Mouse (Mus musculus) adipocyte (in vitro differentiated cells): ENCODE measurements at regions not wholly inside any gene's neighbourhood (a gene's known extent, or its start where the extent isn't known, plus 50 kb on each side); places are given as distances from the start of the nearest gene placed in this dataset.

Experiments used
- DNase-seq: peaks from one replicate; pipeline ENCODE4 v3.0.0-alpha.2; 2016; ENCODE audit warnings: low spot score

DNA sequence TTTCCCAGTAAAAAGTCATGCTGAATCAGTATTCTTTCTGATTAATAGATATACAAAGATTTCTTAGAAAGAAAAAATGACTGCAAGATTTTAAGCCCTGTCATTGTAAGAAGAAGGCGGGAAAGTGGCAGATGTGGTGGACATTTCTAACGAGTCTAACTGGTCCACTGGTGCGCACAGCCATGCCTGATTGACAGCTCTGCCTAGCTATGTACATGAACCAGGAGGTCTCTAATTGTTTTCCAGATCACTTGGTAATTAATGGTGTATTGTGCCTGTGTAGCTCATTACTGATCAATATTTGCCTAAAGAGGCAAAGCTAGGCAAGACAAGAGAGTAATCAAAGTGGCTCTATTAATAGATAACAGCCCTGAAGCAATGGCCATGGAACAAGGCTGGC lies 227.5 kb upstream of the Ndst3 start:
- no peak for DNase-seq

DNA sequence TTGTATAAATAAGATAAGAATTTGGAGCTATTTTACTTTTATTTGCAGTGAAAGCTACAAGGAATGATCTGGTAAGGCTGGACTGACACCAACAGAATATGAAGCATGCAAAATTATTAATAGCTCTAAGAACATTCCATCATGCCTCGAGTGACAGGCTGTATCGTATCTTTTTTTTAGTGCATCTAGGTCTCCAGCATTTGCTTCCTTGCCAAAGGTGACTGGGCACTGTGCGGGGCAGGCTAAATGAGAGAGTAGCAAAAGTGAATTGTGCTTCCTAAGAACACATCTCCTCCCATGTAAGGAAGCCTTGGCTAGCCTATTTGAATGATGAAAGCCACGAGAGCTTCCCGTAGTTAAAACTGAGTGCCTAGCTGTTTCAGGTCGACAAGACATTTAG lies 261.5 kb upstream of the Ndst3 start:
- peak; percentile 14 for DNase-seq

DNA sequence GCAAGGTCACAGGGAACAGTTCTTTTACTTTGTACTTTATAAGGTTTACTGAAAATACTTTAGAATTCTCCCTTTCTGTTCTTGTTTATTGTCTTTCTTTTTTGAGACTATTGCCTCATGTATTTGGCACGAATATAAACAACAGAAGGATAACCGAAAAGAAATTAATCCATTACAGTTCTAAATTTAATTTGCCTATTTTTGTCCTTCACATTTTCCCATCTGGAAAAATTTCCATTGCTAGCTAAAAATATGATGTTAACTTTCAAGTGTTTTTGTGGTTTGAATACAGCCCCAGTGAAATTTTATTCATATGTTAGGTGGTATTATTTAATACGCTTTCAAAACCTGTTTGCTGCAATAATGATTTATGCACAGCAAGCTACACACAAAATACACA lies 276.7 kb upstream of the Ndst3 start:
- no peak for DNase-seq

DNA sequence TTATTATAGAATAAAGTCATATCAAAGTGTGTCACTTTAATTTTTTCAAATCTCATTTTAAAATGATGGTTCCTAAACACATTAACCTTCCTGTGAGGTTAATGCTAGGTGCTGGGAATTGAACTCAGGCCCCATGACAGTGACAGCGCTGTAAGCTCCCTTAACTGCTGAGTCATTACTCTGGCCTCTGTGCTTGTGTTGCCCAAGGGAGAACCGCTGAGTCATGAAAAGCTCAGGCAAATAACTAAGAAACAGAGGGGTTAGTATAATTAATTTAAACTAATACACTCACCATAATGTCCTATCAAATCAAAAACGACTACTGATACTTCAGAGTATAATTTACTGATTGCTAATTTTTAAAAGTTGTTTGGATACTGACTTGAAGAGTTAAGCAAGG lies 281.7 kb upstream of the Ndst3 start:
- no peak for DNase-seq

DNA sequence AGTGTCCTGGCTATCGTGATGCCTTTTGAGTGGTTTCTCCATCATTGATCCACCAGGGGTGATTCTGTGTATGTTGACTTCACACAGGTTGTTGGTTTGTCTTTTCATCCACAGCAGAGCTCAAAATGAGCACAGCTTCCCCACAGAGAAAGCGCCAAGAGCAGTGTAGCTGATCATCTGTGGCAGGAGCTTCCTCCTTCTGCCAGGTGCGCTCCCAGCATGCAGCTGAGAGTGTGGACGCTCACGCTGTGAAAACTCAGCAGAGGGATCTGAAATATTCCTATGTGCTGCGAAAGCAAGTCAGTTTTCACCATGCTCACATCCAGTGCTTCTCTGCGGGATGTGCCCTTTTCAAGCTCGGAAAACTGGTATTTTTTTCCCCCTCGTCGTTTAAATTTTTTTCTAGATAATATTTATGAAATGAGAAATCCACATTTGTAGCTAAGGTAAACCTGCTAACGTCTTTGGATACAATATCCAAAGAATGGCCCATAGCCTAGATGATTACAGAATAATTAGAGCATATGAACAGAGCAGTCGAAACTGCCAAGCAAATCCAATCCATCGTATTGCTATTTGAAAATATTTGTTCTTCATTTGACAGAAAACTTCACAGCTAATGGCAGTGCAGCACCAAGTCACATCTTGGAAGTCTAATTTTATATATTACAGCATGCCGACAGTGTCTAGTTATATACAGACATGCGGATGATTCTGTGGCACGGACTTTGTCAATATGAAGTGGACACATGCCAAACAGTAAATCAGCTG lies 283.3 kb upstream of the Ndst3 start:
- DNase-seq, result no peak

DNA sequence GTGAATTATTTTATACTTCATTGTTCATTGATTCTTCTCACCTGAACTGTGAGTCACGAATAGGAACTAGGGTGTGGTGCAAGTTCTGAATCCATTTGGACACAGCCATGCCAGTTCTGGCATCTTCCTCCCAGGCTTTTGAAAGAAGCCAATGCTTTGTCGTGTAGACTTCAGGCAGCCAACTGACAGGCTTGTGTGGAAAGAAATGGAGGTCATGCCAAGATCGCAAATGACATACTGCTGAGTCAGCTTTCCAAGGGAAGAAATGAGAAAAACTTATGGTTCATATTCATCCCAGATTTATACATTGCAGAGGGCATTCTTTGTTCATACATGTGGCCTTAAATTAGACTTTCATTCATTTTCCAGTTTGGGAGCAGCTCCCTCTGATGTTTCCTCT lies 285.8 kb upstream of the Ndst3 start:
- peak; percentile 55 for DNase-seq

DNA sequence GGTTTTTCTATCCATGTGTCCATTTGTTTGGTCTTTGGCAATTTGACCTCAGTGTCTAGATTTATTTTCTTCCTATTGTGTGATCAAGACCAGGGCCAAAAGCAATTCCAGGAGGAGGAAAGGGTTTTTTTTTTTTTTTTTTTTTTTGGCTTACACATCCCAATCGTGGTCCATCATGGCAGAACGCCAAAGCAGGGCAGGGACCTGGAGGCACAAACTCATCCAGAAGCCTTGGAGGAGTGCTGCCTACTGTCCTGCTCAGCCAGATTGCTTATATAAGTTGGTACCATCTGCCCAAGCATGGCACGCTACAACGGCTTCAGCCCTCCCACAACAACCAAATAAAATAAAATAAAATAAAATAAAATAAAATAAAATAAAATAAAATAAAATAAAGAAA lies 286.5 kb upstream of the Ndst3 start:
- DNase-seq, result no peak

DNA sequence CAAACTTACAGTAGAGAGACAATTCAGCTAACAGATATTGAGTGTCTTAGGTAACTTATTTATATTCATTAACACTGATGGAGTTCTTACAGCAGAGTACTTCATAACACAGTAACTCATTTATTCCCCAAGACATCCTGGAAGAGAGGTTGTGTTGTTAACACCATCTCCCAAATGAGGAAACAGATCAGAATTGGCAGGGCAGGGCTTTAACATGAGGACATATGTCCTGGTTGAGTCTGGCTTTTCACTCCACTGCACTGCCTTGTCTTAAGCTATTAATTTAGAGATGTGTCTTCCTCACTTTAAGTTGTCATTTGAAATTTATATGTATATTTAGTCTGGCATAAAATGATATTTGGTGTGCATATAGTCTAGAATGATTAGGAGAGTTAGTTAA lies 292.4 kb upstream of the Ndst3 start:
- no peak for DNase-seq

DNA sequence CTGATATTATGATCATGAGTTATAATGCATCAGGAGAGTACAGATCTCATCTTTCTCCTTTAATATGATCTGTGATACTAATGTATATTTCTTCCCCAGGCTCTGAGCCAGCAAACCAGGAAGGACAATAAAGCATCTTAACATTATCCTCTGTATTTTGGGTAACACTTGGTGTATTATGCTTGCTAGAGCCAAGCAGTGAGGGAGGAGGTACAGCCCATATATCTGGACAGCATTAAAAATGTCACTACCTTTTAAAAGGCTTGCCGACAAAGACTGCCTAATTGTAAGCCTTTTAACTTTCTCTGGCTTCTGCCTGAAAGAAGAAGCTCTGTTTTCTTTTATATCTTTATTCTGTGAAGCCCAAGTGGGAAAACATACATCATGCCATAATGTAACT lies 292.9 kb upstream of the Ndst3 start:
- DNase-seq, result no peak

DNA sequence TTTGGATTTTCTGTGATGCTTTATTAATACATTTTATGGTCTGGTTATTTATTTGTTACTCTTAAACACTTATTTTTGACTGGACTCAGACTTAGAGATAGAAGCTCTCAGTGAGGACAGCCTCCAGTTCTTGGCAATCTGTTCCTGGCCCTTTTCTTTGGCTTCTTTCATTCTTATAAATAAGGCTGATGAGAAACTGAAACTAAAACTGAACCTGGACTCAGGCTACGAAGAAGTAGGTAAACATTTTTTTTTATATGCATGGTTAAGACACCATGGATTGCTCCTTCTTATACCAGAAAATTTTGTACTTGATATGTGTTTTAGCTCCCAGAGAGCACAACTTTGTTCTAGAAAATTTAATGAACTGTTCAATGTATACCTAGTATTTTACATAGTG lies 293.4 kb upstream of the Ndst3 start:
- peak; percentile 47 for DNase-seq

DNA sequence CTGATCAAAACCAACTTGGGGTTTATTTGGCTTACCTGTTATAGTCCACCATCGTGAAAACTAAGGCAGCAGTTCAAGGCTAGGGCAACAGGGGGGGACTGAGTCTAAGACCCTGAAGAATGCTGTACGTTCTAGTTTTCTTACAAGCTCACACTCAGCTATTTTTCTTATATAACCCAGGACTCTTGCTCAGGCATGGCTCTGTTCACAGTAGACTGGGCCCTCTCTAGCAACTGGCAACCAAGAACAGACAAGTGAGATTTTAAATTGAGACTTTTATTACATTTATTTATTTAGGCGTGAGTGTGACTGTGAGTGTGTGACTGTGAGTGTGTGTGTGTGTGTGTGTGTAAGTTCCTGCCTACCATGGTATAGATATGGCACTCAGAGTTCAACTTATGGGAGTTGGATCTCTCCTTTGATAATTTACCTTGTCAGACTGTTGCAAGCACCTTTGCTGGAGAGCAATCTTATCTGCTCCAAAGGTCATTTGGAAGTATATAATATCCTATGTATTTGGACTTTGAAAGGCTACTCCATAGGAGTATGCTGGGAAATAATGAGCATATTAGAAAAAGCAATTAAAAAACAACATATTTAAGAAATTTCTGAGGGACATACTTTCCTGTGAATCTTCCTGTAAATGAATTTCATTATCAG lies 309.4 kb upstream of the Ndst3 start:
- DNase-seq, result no peak

DNA sequence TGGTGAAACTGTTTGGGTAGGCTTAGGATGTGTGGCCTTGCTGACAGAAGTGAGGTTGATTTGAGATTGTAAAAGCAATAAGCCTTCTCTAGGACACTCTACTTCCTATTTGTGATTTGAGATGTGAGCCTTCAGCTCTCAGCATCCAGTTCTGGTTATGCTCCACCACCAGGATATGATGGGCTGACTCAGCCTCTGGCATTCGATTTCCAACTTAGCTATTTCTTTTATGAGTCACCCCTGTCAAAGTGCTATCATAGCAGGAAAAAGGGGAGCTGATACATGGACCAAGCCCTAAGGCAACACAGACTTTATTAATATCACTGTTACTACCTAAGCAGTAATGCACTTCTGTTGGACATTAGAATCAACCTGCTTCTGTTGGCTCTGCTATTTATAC lies 310.2 kb upstream of the Ndst3 start:
- DNase-seq, result no peak

DNA sequence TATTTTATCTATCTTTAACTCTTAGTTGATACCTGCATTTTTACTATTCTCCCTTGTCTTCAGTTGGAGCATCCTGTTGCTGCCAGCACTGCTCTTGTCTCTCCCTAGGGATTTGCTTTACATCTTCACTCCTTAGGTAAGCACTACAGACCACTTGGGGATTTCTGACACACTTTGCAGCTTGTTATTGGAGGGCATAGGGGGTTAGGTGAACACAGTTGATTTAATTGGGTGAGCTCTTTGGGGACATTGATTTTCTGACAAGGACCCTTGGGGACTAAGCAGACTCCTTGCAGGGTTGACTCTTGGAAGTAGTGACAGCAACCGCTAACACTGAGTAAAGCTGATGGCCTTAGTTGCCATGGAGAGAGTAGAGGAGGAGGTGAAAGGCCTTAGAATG lies 309.0 kb upstream of the Tram1l1 start:
- DNase-seq, result no peak

DNA sequence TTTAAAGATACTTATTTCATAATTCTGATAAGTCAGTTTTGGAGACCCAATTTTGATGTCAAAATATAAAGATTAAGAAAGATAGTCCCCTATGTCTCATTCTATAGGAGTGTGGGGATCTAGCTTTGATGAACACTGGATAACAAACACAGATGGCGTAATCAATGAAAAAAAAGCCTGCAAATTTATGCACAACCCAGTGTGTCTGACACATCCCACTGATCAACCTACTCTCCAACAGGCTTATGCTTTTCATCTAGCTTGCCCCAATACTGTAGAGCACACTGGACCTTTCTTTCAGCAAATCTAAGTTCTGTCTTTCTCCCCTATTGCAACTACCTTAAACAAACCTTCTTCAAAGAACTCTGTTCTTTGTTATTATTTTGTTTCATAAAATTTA lies 302.0 kb upstream of the Tram1l1 start:
- DNase-seq, result no peak

DNA sequence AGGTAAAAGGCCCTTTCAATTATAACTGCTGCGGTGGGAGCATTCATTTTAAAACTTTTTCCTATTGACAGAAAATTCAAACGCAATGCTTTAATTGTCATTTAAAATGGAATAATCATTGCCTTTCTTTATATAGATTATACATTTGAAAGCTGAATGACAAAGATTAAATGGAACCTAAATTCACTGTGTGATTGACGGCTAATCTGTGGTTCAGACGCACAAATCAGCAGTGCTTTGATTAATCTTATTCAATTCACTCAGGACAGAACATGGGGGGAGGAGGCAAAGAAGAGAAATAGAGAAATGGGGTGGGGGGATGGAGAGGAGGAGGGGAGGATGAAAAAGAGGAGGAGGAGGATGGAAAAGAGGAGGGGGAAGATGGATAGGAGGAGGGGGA lies 294.5 kb upstream of the Tram1l1 start:
- no peak for DNase-seq

DNA sequence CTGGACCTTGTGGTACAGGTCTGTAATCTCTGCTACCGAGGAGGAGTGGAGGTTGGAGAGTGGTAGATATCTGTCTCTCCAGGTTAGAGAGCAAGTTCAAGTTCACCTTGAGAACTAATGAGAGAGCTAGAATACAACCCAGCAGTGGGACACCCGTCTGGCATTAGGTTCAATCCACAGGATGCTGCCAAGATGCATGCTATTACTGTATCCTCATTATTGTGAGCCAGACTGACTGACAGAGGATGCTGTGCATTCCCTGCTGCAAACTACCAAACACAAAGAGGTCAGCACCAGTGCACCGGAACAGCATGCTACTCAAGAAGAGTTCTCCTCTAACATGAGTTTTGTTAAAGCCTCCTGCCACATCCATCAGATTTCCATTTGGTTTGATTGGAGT lies 253.6 kb upstream of the Tram1l1 start:
- DNase-seq, result no peak

DNA sequence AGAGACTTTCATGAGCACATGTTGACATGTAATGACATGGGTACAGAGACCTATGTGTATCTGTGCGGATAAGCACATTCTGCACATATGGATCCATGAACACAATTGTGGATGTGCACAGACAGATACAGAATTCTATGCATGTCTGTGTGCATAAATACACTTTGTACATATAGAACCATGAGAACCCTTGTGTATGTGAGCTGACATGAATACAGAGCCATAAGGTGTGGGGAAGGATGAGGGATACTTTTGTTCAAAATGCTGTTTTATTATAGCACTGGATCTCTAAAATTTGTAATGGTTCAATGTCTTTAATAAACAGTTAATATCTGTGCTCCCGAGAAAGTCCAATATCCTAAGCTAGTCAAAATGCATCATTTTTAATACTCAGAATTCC lies 253.1 kb upstream of the Tram1l1 start:
- no peak for DNase-seq

DNA sequence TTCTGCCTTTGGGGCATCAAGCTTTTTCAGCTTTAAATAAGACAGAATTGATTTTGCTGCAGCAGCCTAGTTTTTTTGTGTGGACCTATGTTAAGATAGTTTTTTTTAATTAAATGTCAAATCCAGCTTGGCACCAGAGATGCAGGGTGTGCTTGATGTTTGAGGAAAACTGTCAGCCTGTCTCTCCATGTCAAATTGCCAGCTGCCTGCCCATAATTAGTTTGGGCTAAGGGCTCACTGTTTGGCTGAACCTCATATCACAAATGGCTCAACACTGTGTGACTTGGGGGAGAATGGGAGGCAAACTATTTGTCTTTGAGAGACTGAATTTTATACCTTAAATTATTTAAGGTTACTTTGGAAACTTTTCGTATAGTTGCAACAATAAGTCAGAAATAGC lies 252.7 kb upstream of the Tram1l1 start:
- DNase-seq, result no peak

DNA sequence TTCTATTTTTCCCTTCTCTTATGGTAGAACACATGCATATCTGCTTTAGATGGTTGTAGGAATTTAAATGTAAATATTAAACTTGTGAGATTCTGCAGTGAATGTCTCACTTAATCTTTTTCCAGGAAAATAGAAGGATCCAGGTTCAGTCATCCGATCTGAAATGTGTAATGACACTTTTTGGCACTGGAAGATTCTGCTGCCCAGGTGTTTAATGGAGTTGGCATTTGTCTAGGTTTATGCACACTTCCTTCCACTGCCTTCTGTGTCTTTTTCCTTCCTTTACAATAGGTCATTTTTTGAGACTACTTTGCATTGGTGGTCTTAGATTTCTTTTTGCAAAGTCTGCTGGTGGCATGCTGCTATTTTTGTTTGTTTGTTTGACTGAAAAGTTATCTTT lies 251.5 kb upstream of the Tram1l1 start:
- no peak for DNase-seq

DNA sequence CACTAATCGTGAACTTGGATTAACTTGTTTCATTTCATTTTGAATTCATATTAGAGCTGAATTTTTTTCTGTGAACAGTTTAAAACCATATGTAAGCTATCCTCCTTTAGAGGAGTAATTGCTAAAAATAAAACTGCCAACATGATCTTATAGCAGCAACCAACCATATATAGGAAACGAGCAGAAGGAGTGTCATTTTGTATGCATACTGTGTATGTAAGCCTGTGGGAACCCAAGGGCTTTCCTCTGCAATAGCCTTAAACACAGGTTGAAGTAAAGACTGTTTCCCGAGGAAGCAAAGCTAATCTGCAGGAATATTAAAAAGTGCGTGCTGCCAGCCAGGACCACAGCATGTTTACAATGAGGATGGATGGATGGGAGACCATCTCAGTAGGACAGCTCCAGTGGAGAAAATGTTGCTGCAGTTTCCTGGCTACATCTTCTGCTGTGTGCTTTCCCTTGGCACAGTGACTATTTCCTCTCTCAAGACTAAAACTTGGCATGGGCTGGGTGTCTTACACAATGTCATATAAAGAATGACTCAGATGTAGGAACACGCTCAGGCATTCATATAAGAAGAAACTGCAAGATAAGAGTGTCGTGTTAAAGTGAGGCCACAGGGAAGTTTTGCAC lies 244.6 kb upstream of the Tram1l1 start:
- DNase-seq, result peak; percentile 91

DNA sequence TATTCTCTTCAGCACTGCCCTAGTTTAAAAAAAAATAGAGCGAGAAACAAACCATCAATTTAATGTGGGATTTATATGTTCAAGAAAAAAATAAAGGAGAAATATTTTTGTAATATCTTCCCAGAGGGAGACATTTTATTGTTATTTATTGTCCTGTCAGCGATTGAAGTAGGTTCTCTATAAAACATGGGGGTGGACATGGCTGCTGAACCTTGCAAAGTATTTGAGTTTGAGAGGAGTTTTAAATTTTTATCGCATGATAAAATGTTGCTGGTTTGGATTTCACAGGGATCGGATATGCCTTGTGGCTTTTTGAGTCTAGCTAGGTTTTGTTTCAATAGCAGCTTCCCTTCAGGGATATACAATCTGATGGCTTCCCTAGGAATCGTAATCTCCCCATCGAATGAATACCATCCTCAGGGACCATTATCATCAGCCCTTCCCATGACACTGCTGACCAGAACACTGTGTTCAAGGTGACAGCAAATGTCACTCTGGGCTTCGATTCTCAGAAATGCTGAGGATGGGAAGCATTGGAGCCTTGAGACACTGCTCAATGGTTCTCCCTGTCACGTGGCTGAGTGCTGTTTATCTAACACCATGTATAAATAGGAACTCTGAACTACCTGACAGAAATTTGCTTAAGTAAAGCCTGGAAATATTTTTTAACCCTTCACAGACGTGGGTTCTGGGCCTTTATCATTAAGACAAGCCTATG lies 228.1 kb upstream of the Tram1l1 start:
- DNase-seq, result no peak

DNA sequence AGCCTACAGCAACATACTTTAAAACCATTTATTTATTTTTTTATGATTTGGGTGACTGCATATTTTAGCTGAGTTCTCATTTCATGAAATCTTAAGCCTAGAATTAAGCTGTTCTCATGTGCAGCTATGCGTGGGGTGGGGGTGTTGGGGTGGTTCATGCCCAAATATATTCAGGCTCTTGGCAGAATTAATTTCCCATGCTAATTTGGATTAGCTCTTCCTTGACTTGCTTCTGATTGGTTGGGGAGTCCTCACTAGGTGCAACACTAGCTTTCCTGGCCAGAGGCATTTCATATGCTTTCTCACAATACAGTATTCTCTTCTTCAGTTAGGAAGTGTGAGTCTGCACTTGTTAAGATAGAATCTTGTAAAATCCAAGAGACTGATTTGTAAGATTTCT lies 206.7 kb upstream of the Tram1l1 start:
- no peak for DNase-seq

DNA sequence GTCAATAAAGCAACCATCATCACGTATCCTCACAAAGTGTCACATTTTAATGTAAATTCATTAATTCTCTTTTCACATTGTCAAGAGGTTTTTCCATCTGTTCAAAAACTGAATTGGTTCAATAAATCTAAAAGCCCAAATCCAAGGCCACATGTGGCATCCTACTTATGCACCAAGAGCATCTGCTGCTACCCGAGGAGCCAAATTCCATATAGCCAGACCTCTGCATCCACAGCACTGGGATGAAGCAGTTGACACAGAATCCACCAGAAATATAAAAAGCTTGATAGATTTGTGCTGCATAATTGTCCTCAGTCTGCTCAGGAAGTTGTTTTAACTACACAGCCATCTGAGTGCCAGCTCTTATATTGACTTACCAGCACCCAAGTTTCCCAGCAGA lies 164.4 kb upstream of the Tram1l1 start:
- no peak for DNase-seq
